Mouse (Mus musculus): ENCODE measurements around the gene Slc25a11. TPM values are rescaled to one million over a fixed set of nuclear protein-coding genes. Genes with fewer than 3 reads are reported as not detected.
A peak's percentile ranks its signal among the peaks of the same experiment; 100 is the strongest.

Slc25a11 gene
- polyA plus RNA-seq, 1 experiment from 2014 or later = 121 TPM

- ATAC-seq = no peak
- H3K9me3 ChIP-seq (ENCODE audit: low read length) = no peaks in the 10 kb centered on the region
- H3K27ac ChIP-seq (ENCODE audit: low read length) = no peak overlapping the region
- H3K4me2 ChIP-seq (replicated peaks; ENCODE audit: low read depth, low read length) = no peak overlapping the region
- peak; percentile 33 for DNase-seq (ENCODE audit: low spot score)
- 61% methylated on average over 12 of the region's 12 CpGs for WGBS
- no peak for TF ChIP-seq EP300 (IDR thresholded peaks at IDR 0.05)
- TF ChIP-seq CTCF (IDR thresholded peaks at IDR 0.05) = no peak
- H3K4me1 ChIP-seq (ENCODE audit: insufficient read depth, low read depth, low read length) = peaks cover 25% of the 10 kb centered on the region; the same call in 1 of the 2 replicates
- no peaks in the 10 kb centered on the region for H3K27me3 ChIP-seq (replicated peaks; ENCODE audit: insufficient read depth, low read length)
- H3K36me3 ChIP-seq (ENCODE audit: insufficient read depth, low read length) = peaks cover 31% of the 10 kb centered on the region
- no peak overlapping the region for H3K9ac ChIP-seq (replicated peaks; ENCODE audit: low read depth)
- H3K4me3 ChIP-seq (ENCODE audit: low read depth, low read length) = no peak overlapping the region
Observed at GRCm38 (mm10) chr11:70650322-70651175, 3.3 kb upstream of the Slc25a11 start.

GRCm38 (mm10) chr11:70649185-70649734, 2.0 kb upstream of the Slc25a11 start:
- Histone ChIP-seq H3K27ac (ENCODE audit: low read length) (0 out of 2 replicates have a peak overlapping the region, but pooled peaks have one; percentile 20), H3K27me3 (replicated peaks; ENCODE audit: insufficient read depth, low read length) (no peaks in the 10 kb centered on the region), H3K9ac (replicated peaks; ENCODE audit: low read depth) (no peak overlapping the region), H3K4me3 (ENCODE audit: low read depth, low read length) (no peak overlapping the region), H3K4me2 (replicated peaks; ENCODE audit: low read depth, low read length) (peak overlapping the region; percentile 8; the same call in 1 of the 2 replicates), H3K36me3 (ENCODE audit: insufficient read depth, low read length) (peaks cover 41% of the 10 kb centered on the region), H3K9me3 (ENCODE audit: low read length) (no peaks in the 10 kb centered on the region), H3K4me1 (ENCODE audit: insufficient read depth, low read depth, low read length) (peaks cover 25% of the 10 kb centered on the region; the same call in 1 of the 2 replicates)
- no peak for DNase-seq (ENCODE audit: low spot score)
- 74% methylated on average over 8 of the region's 8 CpGs for WGBS
- no peak for TF ChIP-seq EP300 (IDR thresholded peaks at IDR 0.05)
- TF ChIP-seq CTCF (IDR thresholded peaks at IDR 0.05) = no peak
- no peak for ATAC-seq

- H3K36me3 ChIP-seq (ENCODE audit: insufficient read depth, low read length) = peaks cover 42% of the 10 kb centered on the region
- H3K9me3 ChIP-seq (ENCODE audit: low read length) = no peaks in the 10 kb centered on the region
- H3K27me3 ChIP-seq (replicated peaks; ENCODE audit: insufficient read depth, low read length) = no peaks in the 10 kb centered on the region
- DNase-seq (ENCODE audit: low spot score) = no peak
- WGBS = 70% methylated on average over 4 of the region's 4 CpGs
- no peak for ATAC-seq
- H3K9ac ChIP-seq (replicated peaks; ENCODE audit: low read depth) = peak overlapping the region; percentile 92; the same call in 1 of the 2 replicates
- peaks cover 25% of the 10 kb centered on the region; the same call in 1 of the 2 replicates for H3K4me1 ChIP-seq (ENCODE audit: insufficient read depth, low read depth, low read length)
- no peak overlapping the region for H3K27ac ChIP-seq (ENCODE audit: low read length)
- TF ChIP-seq CTCF (IDR thresholded peaks at IDR 0.05) (no peak), EP300 (IDR thresholded peaks at IDR 0.05) (no peak)
- H3K4me2 ChIP-seq (replicated peaks; ENCODE audit: low read depth, low read length) = peak overlapping the region; percentile 96
- peak overlapping the region; percentile 70 for H3K4me3 ChIP-seq (ENCODE audit: low read depth, low read length)
Observed at GRCm38 (mm10) chr11:70648512-70648911, 1.2 kb upstream of the Slc25a11 start.

- H3K27me3 ChIP-seq (replicated peaks; ENCODE audit: insufficient read depth, low read length) = no peaks in the 10 kb centered on the region
- H3K27ac ChIP-seq (ENCODE audit: low read length) = peak overlapping the region; percentile 97
- TF ChIP-seq CTCF (IDR thresholded peaks at IDR 0.05) (no peak), EP300 (IDR thresholded peaks at IDR 0.05) (no peak)
- WGBS = 2% methylated on average over 28 of the region's 28 CpGs
- H3K4me3 ChIP-seq (ENCODE audit: low read depth, low read length) = peak overlapping the region; percentile 70
- DNase-seq (ENCODE audit: low spot score) (peak; percentile 23), ATAC-seq (0 out of 2 replicates have a peak, but pooled peaks have one; percentile 4)
- H3K9ac ChIP-seq (replicated peaks; ENCODE audit: low read depth) = peak overlapping the region; percentile 92
- peaks cover 43% of the 10 kb centered on the region for H3K36me3 ChIP-seq (ENCODE audit: insufficient read depth, low read length)
- H3K4me1 ChIP-seq (ENCODE audit: insufficient read depth, low read depth, low read length) = peaks cover 25% of the 10 kb centered on the region; the same call in 1 of the 2 replicates
- no peaks in the 10 kb centered on the region for H3K9me3 ChIP-seq (ENCODE audit: low read length)
- peak overlapping the region; percentile 96 for H3K4me2 ChIP-seq (replicated peaks; ENCODE audit: low read depth, low read length)
Observed at GRCm38 (mm10) chr11:70647716-70648420, 589 bp upstream of the Slc25a11 start.

GRCm38 (mm10) chr11:70646259-70646555, 1.1 kb downstream of the Slc25a11 start:
- Histone ChIP-seq H3K4me1 (ENCODE audit: insufficient read depth, low read depth, low read length) (peaks cover 14% of the 10 kb centered on the region; the same call in 1 of the 2 replicates), H3K27ac (ENCODE audit: low read length) (peak overlapping the region; percentile 91), H3K9ac (replicated peaks; ENCODE audit: low read depth) (peak overlapping the region; percentile 76), H3K4me3 (ENCODE audit: low read depth, low read length) (peak overlapping the region; percentile 68), H3K27me3 (replicated peaks; ENCODE audit: insufficient read depth, low read length) (no peaks in the 10 kb centered on the region), H3K36me3 (ENCODE audit: insufficient read depth, low read length) (peaks cover 38% of the 10 kb centered on the region), H3K4me2 (replicated peaks; ENCODE audit: low read depth, low read length) (peak overlapping the region; percentile 81), H3K9me3 (ENCODE audit: low read length) (no peaks in the 10 kb centered on the region)
- DNase-seq (ENCODE audit: low spot score) = peak; percentile 31
- WGBS = 33% methylated on average over 3 of the region's 3 CpGs
- no peak for ATAC-seq
- no peak for TF ChIP-seq EP300 (IDR thresholded peaks at IDR 0.05)
- no peak for TF ChIP-seq CTCF (IDR thresholded peaks at IDR 0.05)

All from lung, postnatal 0 days (tissue).